Mouse (Mus musculus) lung, postnatal 25 days (tissue): ENCODE data around the gene Tex36.

ENCODE experiments used
- DNase-seq: peaks from one replicate; pipeline ENCODE4 v3.0.0; 2022; ENCODE audit warnings: low spot score

The Tex36 gene

DNA sequence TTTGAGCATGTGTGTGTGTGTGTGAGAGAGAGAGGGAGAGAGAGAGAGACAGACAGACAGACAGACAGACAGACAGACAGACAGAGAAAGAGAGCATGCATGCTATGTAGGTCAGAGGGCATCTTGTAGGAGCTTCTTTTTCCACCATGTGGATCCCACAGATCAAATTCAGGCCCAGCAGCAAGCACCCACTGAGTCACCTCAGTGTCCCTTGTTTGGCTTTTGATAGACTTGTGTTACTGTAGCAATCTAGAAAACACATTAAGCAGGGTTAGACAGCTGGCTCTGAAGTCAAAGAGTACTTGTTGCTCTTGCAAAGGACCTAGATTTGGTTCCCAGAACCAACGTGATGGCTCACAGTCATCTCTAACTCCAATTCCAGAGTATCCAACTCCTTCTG, 10.2 kb downstream of the Tex36 start:
- no peak for DNase-seq

- DNase-seq = no peak
Observed at GRCm38 (mm10) chr7:133583216-133583615, 18.7 kb downstream of the Tex36 start.

DNA sequence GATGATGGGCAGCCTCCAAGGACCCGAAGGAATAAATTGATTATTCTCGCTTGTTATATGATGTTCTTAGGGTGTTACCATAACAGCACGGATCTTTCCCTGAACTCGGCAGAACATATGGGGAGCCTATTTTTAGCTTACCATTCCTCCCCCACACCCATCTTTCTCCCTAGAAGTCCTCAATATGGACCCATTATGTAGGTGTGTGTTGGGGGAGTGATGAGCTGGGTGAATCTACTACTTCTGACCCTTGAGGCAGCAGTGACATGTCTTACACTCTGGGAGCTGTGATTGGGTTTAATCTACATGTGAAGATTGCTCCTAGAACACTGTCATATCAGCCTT, 21.7 kb downstream of the Tex36 start:
- DNase-seq = no peak

DNA sequence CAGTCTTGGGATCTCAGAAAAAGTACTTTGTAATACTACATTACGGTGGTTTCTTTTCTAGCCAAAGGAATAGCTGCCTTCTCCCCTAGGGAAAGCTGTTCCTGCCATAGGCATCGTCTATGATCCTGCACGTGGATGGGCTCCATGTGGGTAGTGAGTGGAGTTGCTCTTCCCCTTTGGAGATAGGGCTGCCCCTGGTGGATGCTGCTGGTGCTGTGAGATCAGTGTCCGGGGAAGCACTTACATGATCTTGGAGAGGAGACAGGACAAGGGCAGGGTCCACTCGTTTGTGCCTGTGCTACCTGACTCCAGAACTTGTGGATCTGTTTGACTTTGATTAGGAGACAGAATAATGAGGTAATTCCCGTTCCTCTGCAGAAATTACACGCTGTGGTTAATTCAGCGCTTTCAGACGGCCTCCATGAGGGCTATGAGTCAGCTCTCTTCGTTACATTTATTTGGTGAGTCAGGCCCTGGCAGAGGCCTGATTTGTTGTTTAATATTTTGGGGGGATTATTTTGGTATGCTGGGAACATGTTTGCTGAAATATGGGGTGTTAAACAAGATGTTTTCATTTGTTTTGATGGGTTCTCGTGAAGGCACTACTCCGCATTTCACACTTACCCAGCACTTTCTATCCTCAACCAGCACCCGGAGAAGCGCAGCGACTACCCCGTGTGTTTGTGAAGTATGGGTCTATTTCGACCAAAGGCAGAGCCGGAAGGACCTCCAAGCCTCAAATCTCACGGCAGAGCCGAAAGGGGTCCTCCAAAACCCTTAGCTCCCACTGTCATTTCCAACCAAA, 22.3 kb downstream of the Tex36 start:
- no peak for DNase-seq

DNA sequence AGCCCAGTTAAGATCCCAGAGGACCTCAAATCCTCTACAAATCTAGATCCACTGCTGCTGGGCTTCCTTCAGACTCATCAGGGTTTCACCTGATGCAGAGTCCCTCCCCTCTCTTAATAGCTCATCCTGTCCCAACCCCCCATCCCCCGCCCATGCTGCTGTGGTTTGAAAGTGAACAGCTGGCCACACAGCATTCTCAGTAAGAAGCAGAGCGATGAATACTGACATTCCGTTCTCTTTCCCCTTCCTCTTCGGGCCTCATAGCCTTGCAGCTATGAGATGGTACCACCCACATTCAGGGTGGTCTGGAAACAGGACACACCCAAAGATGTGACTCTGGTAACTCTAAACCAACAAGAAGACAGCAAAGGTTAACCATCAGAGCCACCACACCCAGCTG, 25.1 kb downstream of the Tex36 start:
- no peak for DNase-seq

GRCm38 (mm10) chr7:133576281-133576680, 25.7 kb downstream of the Tex36 start:
- no peak for DNase-seq

- no peak for DNase-seq
Observed at GRCm38 (mm10) chr7:133571927-133572326, 30.0 kb downstream of the Tex36 start.

- DNase-seq = no peak
Observed at GRCm38 (mm10) chr7:133569194-133569880, 32.6 kb downstream of the Tex36 start.

GRCm38 (mm10) chr7:133564600-133564999, 37.4 kb downstream of the Tex36 start:
- DNase-seq = no peak

GRCm38 (mm10) chr7:133563175-133563824, 38.7 kb downstream of the Tex36 start:
- DNase-seq = no peak

GRCm38 (mm10) chr7:133555786-133556492, 46.0 kb downstream of the Tex36 start:
- peak; percentile 1 for DNase-seq

- DNase-seq = no peak
Observed at GRCm38 (mm10) chr7:133552306-133552991, 49.5 kb downstream of the Tex36 start.

GRCm38 (mm10) chr7:133551000-133551399, 51.0 kb downstream of the Tex36 start:
- DNase-seq = no peak

DNA sequence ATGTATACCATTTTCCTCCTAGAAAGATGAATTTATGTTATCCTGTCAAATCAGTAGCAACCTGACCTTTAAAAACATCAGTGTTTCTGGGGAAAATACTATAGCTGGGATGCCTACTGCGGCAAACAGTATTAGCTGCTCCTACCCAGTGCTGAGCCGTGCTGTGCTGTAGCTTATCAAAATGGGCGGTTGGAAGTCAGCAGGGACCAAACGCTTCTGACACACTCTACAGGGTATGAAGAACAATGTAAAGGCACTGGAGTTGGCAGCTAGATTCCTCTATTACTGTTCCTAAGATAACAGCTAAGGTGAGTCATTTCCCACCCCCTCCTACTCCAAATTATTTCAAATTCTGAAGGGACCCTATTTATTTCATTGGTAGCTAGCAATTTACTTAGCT, 53.5 kb downstream of the Tex36 start:
- DNase-seq = no peak

GRCm38 (mm10) chr7:133545631-133546030, 56.3 kb downstream of the Tex36 start:
- no peak for DNase-seq

DNA sequence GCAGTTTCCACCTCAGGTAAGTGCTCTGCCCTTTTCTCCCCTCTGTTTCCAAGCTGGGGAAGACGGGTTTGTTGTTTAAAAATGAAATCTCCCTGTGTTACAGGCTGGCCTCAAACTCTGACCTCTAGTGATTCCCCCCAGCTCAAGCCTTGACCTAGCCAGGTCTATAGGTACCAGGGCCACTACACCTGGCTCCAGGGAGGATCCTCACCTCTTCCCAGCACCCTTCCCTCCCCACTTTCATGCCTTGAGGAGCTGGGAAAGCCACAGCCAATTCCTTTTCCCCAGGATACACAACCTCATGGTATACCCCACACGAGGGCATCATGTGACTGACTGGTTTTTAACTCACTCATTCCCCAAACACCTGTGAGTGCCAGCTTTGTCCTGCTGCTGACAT, 57.0 kb downstream of the Tex36 start:
- no peak for DNase-seq

DNA sequence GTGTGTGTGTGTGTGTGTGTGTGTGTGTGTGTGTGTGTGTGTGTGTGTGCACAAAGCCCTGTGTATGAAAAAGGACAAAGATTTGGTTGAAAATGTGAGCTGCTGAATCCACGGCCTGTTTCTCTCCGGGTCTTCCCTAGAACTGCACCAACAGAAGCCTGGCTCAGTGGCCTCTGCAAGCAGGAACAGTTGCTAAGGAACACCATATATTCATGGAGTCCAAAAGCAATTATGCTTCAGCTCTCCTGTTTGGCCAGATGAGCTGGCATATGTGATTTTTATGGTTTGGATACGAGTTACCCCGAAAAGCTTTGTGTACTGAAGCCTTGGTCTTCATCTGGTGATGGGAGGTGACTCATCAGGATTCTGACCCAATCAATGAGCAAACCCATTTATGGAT, 58.8 kb downstream of the Tex36 start:
- DNase-seq = no peak

- no peak for DNase-seq
Observed at GRCm38 (mm10) chr7:133537366-133537765, 64.6 kb downstream of the Tex36 start.
